Mouse (Mus musculus) telencephalon, adult 2 months (tissue): ENCODE measurements around the gene Cd163l1.

ENCODE experiments used
- DNase-seq: peaks from one replicate; pipeline ENCODE4 v3.0.0-alpha.2; 2011; ENCODE audit warnings: low read depth, low spot score

Gene Cd163l1

GRCm38 (mm10) chr7:140217967-140218366 is at the start of gene Cd163l1:
Cd163l1 (plus strand) TSS chr7:140218267.
- no peak for DNase-seq

- no peak for DNase-seq
These were observed 48.7 kb upstream of the Cd163l1 start for GRCm38 (mm10) chr7:140169386-140169785.

GRCm38 (mm10) chr7:140170863-140171262 is 47.2 kb upstream of the Cd163l1 start:
- no peak for DNase-seq

- no peak for DNase-seq
These were observed 45.1 kb upstream of the Cd163l1 start, which contains the start of gene Olfr523 for GRCm38 (mm10) chr7:140172936-140173335. Olfr523 (plus strand) TSS chr7:140173217.

- DNase-seq = no peak
These were observed 38.9 kb upstream of the Cd163l1 start for GRCm38 (mm10) chr7:140179176-140179575.

GRCm38 (mm10) chr7:140180692-140181091 is 37.4 kb upstream of the Cd163l1 start:
- no peak for DNase-seq

GRCm38 (mm10) chr7:140184206-140184605 is 33.9 kb upstream of the Cd163l1 start:
- no peak for DNase-seq

- no peak for DNase-seq
These were observed 31.1 kb upstream of the Cd163l1 start for GRCm38 (mm10) chr7:140186646-140187620.

GRCm38 (mm10) chr7:140187721-140188390 is 30.2 kb upstream of the Cd163l1 start:
- DNase-seq = no peak

GRCm38 (mm10) chr7:140188391-140189328 is 29.4 kb upstream of the Cd163l1 start:
- DNase-seq = no peak

- DNase-seq = no peak
These were observed 27.6 kb upstream of the Cd163l1 start for GRCm38 (mm10) chr7:140190435-140190834.

GRCm38 (mm10) chr7:140192445-140192844 is 25.6 kb upstream of the Cd163l1 start:
- no peak for DNase-seq

GRCm38 (mm10) chr7:140192851-140193250 is 25.2 kb upstream of the Cd163l1 start:
- DNase-seq = no peak

- DNase-seq = peak; percentile 56
These were observed 24.0 kb upstream of the Cd163l1 start for GRCm38 (mm10) chr7:140194031-140194430.

- DNase-seq = no peak
These were observed 22.1 kb upstream of the Cd163l1 start for GRCm38 (mm10) chr7:140196002-140196401.

GRCm38 (mm10) chr7:140201090-140201489 is 17.0 kb upstream of the Cd163l1 start:
- no peak for DNase-seq

- DNase-seq = no peak
These were observed 12.2 kb upstream of the Cd163l1 start, which contains the start of gene Olfr524 for GRCm38 (mm10) chr7:140205864-140206263. Olfr524 (minus strand) TSS chr7:140205964.

- no peak for DNase-seq
These were observed 11.2 kb upstream of the Cd163l1 start for GRCm38 (mm10) chr7:140206904-140207303.

- no peak for DNase-seq
These were observed 9.9 kb upstream of the Cd163l1 start for GRCm38 (mm10) chr7:140208153-140208552.

GRCm38 (mm10) chr7:140208677-140209076 is 9.4 kb upstream of the Cd163l1 start:
- no peak for DNase-seq

GRCm38 (mm10) chr7:140213841-140214240 is 4.2 kb upstream of the Cd163l1 start:
- no peak for DNase-seq
